Mouse (Mus musculus): ENCODE data around the gene Ddx46.

DNA sequence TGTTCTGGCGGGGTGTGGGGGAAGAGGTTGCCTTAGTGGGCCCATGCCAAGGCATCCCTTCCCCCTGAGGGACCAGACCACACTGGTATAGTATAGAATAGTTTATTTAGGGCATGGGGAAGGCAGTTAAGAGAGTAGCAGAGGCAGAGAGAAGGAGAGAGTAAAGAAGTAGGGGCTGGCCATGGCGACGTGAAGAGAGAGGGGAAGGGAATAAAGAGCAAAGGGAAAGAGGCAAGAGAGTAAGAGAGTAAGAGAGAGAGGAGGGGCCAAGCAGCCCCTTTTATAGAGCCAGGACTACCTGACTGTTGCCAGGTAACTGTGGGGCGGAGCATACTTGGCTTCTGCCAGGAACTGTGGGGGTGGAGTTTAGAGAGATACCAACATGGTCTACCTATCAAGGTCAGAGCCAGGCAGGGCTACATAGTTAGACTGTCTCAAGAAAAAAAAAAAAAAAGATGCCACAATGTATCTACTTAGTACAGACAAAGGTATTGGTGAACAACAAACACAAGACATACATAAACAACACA is 42.8 kb upstream of the Ddx46 start:
- TF ChIP-seq CTCF (IDR thresholded peaks at IDR 0.05; ENCODE audit: extremely low read depth, insufficient read length, insufficient replicate concordance, low read depth, low read length) (no peak), POLR2A (IDR thresholded peaks at IDR 0.05; ENCODE audit: low read depth, low read length) (no peak)

All from small intestine, adult 2 months (tissue).